Mouse (Mus musculus): ENCODE measurements around the gene Gtf3c6.

DNA sequence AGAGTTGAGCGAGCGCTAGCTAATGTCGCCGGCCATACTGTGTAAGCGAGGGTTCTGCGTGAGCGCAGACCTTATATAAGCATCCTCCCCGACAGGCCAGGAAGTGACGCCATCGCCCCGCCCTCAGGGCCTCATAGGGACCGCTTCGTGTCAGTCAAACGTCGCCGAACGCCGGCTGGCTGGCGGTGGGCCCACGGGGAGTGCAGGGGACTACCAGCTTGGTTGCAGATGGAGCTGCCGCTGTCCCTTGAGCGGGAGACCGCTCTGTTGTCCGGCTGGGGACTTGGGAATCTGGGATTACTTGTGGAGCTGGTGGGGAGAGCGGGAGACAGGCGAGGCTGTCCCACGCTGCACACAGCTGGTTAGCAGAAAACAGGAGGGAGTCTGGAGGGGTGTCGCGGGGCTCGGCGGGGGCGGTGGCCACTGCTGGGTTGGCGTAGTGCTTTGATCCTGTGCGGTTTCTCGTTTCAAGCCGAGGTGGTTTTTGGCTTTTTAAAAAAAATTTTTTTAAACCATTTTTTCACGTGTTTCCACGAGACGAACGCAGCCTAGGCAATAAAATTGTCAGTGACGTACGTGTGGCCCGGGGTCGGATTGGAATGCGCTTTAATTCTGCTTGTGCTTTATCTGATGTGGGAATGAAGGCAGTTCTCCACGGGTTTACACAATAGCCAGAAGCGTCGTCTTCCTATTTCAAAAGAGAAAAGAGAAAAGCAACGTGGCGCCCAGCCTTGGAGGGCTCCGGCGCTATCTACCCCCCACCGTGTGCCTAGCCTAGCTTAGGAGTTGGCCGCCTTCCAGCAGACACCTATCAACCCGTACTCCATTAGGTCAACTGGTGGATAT lies 44.5 kb upstream of the Gtf3c6 start, which contains the start of gene Amd1:
- TF ChIP-seq CTCF (IDR thresholded peaks at IDR 0.05; ENCODE audit: extremely low read depth, insufficient read depth, low read length) (no peak), POLR2A (IDR thresholded peaks at IDR 0.05; ENCODE audit: extremely low read depth, insufficient read depth, low read length) (peak; percentile 96)

Data from cortical plate, adult 2 months (tissue).